Mouse (Mus musculus): ENCODE measurements at regions not wholly inside any gene's neighbourhood (a gene's known extent, or its start where the extent isn't known, plus 50 kb on each side); places are given as distances from the start of the nearest gene placed in this dataset.

DNA sequence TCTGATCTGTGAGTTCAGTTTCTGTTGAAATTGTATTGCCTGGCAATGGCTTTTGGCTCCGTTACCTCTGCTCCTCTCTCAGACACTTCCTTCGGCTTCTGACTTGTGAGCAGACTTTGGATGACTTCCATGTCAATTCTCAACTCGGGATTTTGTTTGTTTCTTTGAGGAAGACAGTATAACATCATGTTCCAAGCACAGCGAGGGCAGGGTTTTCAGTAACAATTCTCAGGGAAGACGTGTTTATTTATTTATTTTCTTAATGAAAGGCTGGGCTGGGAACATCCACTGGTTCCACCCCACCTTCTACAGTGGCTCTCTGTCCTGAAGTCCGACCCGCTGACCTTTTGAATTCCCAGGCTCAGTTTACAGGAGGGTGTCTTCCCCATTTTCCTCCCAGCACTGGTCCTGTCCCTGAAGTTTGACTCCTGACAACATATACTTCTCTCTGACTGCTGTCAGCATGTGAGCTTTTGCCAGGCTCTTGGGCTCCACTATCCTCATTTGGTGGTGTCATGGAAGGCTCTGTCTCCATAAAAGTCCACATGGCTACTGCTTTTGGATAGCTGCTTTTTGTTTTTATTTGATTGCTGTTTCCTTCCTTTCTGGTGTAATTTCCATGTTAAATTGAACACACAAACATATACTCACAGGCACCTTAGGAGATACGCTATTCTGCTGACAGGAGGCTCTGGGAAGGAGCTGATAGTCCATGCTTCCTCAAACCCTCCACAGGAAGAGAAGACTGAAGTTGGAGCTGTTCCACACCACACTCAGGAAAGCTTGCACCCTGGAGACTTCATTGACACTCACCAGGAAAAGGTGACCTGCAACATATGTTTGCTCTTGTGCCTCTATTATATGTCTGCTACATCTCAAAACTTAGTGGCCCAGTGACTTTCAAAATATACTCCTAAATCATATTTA is 624.9 kb upstream of the Igfbp3 start:
- no peak for TF ChIP-seq EP300 (IDR thresholded peaks at IDR 0.05; ENCODE audit: low read depth)
- TF ChIP-seq CTCF (IDR thresholded peaks at IDR 0.05; ENCODE audit: low read depth): no peak
